Mouse (Mus musculus) testis, adult 2 months (tissue): Measurements from ENCODE around the gene Ppm1l.

ENCODE experiments used
- CTCF ChIP-seq: fragments of 200-500 bp; IDR thresholded peaks from 2 replicates; pipeline ENCODE4 v1.5.1; 2012; ENCODE audit warnings: low read depth, mild to moderate bottlenecking, inconsistent platforms, low read length, moderate library complexity; ENCODE audit not compliant: control insufficient read depth, insufficient read depth, insufficient replicate concordance
- POLR2A ChIP-seq: fragments of 200-500 bp; IDR thresholded peaks from 2 replicates; pipeline ENCODE4 v1.6.1; 2012; ENCODE audit warnings: low read depth, mild to moderate bottlenecking, inconsistent platforms, low read length, moderate library complexity; ENCODE audit not compliant: control insufficient read depth

DNA sequence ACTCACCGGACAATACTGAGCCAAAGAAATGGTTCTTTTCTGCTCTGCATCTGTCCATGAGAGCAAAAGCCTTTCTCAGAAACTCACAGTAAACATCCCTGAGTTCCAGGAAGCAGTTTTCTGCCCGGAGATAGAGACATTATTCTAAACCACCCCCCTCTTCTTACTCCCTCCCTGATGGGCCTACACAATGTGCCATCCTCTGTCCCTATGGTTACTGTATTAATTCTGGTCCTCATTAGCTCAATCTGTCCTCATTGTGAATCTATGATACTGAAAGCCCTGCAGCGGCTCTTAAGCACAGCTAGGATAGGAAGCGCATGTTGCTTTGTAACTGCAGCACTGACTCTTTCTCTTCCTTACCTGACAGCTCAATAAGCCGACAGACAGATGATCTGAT is 228.4 kb downstream of the Ppm1l start:
- TF ChIP-seq CTCF (no peak), POLR2A (no peak)
